Mouse (Mus musculus) small intestine, adult 2 months (tissue): ENCODE measurements around the gene Jph4. TPM values are rescaled to one million over a fixed set of nuclear protein-coding genes. Genes with fewer than 3 reads are reported as not detected.

Source experiments
- H3K27ac ChIP-seq: fragments of 200-500 bp; 2 replicates; pipeline ENCODE4 v1.5.1; 2012; ENCODE audit warnings: low read depth, low read length, control low read depth, inconsistent platforms; ENCODE audit not compliant: insufficient read depth
- H3K27me3 ChIP-seq: fragments of 200-500 bp; 2 replicates; pipeline ENCODE4 v1.6.1; 2012; ENCODE audit warnings: mild to moderate bottlenecking, moderate library complexity, low read length, inconsistent platforms; ENCODE audit not compliant: control insufficient read depth, insufficient read depth
- H3K36me3 ChIP-seq: fragments of 200-500 bp; 2 replicates; pipeline ENCODE4 v1.6.1; 2012; ENCODE audit warnings: mild to moderate bottlenecking, low read length, control low read depth, inconsistent platforms; ENCODE audit not compliant: control insufficient read depth, insufficient read depth
- H3K4me1 ChIP-seq: fragments of 200-500 bp; 2 replicates; pipeline ENCODE4 v1.6.1; 2012; ENCODE audit warnings: low read length, inconsistent platforms, mixed read lengths; ENCODE audit not compliant: control insufficient read depth, insufficient read depth, insufficient read length
- H3K4me3 ChIP-seq: fragments of 200-500 bp; 2 replicates; pipeline ENCODE4 v1.5.1; 2012; ENCODE audit warnings: low read depth, mild to moderate bottlenecking, control low read depth, inconsistent platforms, low read length, moderate library complexity
- CTCF ChIP-seq: fragments of 200-500 bp; IDR thresholded peaks from 2 replicates; pipeline ENCODE4 v1.5.1; 2012; ENCODE audit warnings: low read depth, mild to moderate bottlenecking, control low read depth, inconsistent platforms, low read length, moderate library complexity, mixed read lengths; ENCODE audit not compliant: insufficient replicate concordance, insufficient read length; ENCODE audit errors: extremely low read depth
- POLR2A ChIP-seq: fragments of 200-500 bp; IDR thresholded peaks from 2 replicates; pipeline ENCODE4 v1.6.1; 2012; ENCODE audit warnings: low read depth, mild to moderate bottlenecking, control low read depth, inconsistent platforms, low read length, moderate library complexity
- WGBS: fragments of 180-500 bp; shearing (Covaris S2); methylation state at CpG from one replicate; pipeline ENCODE4 v1.1.7; 2018; 5-methylcytosine and 5-hydroxymethylcytosine counted together
- polyA plus RNA-seq: library from polyadenylated mRNA; depleted of rRNA; stranded (reverse); fragments of >200 nt; gene quantifications from 2 replicates; pipeline ENCODE4 v1.2.3, GENCODE M21; 2012

Gene Jph4
- polyA plus RNA-seq, 1 experiment, result 0.72 TPM

DNA sequence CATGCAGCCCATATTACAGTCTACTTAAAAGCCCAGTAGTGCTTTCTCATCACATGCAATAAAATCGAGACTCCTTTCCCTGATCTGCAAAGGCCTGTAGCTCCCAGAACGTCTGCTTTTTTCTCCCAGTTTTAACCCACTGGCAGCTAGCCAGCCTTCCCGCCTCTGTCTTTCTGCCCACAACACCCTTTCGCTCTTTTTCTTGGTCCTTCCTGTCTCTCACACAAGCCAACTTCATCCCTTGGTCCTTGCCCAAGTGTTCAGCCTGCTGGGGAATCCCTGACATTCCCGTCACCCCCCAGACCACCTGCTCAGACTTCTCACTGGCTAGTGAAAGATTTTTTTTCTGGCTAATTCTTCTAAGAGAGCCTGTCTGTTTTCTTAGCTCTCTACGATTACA, 40.5 kb downstream of the Jph4 start:
- Histone ChIP-seq H3K36me3 (no peaks in the 10 kb centered on the region; the same call in 1 of the 2 replicates), H3K4me1 (peaks cover 3% of the 10 kb centered on the region; the same call in 1 of the 2 replicates), H3K27me3 (no peaks in the 10 kb centered on the region), H3K27ac (no peak overlapping the region), H3K4me3 (no peak overlapping the region)
- TF ChIP-seq CTCF (no peak), POLR2A (no peak)
- WGBS, result 48% methylated on average over 6 of the region's 6 CpGs

DNA sequence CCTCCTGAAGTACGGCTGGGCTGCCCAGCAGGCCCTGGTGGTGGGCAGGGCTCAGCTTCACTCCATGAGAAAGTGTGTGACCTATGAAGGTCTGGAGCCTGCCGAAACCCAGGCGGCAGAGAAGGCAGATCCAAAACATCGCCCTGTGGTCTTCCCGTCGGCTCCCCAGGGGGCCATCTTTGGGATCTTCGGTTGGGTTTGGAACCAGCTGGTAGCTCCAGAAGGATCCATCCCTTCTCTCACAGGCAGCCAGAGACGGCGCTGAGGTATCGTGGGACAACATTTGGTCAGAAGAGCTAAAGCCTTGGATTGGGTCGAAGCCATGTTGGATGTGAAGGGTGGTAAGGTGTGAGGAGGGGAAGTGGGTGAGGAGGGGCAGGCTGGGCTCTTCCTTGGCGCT, 42.3 kb downstream of the Jph4 start:
- TF ChIP-seq CTCF (no peak), POLR2A (no peak)
- Histone ChIP-seq H3K27me3 (no peaks in the 10 kb centered on the region), H3K27ac (no peak overlapping the region), H3K36me3 (no peaks in the 10 kb centered on the region; the same call in 1 of the 2 replicates), H3K4me1 (peaks cover 1% of the 10 kb centered on the region; the same call in 1 of the 2 replicates), H3K4me3 (no peak overlapping the region)
- 94% methylated on average over 12 of the region's 12 CpGs for WGBS

DNA sequence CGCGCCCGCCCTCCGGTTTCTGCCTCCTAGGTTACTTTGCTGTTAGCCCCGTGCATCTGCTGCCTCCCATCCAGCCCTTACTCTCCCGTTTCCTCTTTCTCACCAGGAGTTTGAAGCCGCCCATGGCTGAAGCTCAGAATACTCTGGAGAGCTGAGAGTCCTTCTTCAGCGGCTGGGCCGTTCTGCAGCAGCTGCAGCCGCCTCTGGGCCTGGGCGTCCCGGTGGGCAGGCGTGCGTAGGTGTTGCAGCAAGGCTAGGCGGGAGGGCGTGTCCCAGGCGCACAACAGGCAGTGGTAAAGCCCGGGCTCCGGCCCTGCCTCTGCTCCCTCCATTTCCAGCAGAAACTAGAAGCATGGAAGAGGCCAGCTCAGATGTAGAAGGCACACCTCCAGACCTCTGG, 45.0 kb downstream of the Jph4 start:
- WGBS, result 29% methylated on average over 19 of the region's 19 CpGs
- no peak overlapping the region for H3K4me3 ChIP-seq
- TF ChIP-seq CTCF, result no peak
- TF ChIP-seq POLR2A, result no peak

DNA sequence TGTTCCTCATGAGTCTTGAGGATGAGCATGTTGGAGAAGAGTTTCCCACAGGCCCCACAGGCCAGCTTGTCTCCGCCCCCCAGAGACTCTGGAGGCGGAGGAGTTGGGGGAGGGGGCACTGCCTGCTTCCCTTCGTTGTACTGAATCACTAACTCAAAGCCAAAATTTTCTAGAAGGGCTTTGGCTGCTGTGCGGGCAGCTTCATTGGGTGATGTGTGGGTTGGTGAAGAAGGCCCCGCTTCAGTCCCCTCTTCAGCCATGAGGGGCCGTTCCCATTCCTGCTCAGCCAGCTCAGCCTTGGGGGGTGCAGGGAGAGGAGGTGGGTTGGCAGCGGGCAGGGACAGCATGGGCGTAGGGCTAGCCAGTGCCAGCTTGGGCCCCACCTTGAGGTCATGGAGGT, 50.7 kb downstream of the Jph4 start:
- H3K36me3 ChIP-seq, result peaks cover 7% of the 10 kb centered on the region; the same call in 1 of the 2 replicates
- TF ChIP-seq CTCF, result no peak
- no peak for TF ChIP-seq POLR2A
- WGBS, result 89% methylated on average over 8 of the region's 8 CpGs
- no peak overlapping the region for H3K27ac ChIP-seq
- no peaks in the 10 kb centered on the region for H3K27me3 ChIP-seq
- H3K4me1 ChIP-seq, result no peaks in the 10 kb centered on the region
- no peak overlapping the region for H3K4me3 ChIP-seq

More for the DNA sequence above, 45.0 kb downstream of the Jph4 start:
- Histone ChIP-seq H3K27ac (no peak overlapping the region), H3K27me3 (no peaks in the 10 kb centered on the region), H3K36me3 (peaks cover 3% of the 10 kb centered on the region; the same call in 1 of the 2 replicates), H3K4me1 (no peaks in the 10 kb centered on the region)

DNA sequence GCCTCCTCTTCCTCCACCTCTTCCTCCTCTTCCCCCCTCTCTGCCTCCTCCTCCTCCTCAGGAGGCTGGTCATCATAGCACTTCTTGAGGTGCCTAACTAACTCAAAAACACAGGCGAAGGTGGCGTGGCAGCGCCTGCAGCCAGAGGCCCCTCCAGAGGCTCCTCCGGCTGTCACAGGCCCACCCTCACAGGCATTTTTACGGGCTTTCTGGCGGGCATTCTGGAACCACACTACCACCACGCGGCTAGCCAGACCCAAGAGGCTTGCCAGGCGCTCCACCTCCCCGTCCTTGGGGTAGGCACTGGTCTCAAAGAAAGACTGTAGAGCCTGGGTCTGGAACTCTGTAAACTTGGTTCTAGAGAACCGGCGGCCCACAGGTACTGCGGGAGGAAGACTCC, 51.3 kb downstream of the Jph4 start:
- H3K27me3 ChIP-seq, result no peaks in the 10 kb centered on the region
- 88% methylated on average over 13 of the region's 13 CpGs for WGBS
- H3K36me3 ChIP-seq, result peaks cover 7% of the 10 kb centered on the region; the same call in 1 of the 2 replicates
- TF ChIP-seq POLR2A (no peak), CTCF (no peak)
- no peak overlapping the region for H3K27ac ChIP-seq
- no peaks in the 10 kb centered on the region for H3K4me1 ChIP-seq
- no peak overlapping the region for H3K4me3 ChIP-seq

DNA sequence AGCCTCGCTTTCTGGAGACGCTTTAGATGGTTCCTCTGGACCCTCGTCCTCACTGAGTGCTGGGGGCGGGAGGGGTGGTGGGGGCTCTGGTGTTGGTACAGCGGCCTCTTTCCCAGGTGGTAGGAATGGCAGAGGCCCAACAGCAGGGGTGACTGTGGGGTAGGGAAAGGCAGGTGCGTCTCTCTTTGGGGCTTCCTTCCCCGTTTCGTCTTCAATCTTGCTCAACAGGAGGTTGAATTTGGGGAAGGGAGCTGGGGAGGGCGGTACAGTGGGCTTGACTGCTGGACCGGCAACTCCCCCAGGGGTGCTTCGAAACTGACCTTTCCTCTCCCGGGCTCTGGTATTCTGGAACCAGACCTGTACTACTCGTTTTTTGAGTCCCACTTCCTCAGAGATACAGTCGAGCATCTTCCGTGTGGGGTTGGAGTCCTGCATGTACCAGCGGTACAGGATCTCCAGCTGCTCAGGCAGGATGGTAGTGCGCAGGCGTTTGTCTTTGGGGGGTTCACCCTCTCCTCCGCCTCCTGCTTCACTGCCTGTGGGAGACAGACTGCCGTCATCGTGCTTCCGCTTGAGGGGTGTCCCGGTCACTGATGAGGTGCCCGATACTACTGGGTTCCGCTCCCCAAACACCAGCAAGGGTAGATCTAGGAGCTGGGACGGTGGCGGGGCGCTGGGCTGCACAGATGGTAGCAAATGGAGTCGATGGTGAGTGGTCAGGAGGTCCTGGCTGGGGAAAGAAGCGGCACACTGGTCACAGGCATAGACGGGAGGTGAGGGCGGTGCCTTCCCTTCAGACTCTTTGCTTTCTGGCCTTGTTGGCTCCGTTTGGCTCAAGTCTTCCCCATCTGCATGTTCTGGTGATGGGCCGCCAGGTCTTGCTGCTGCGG, 52.0 kb downstream of the Jph4 start:
- H3K27ac ChIP-seq, result no peak overlapping the region
- no peak overlapping the region for H3K4me3 ChIP-seq
- 82% methylated on average over 35 of the region's 35 CpGs for WGBS
- peaks cover 7% of the 10 kb centered on the region; the same call in 1 of the 2 replicates for H3K36me3 ChIP-seq
- no peaks in the 10 kb centered on the region for H3K27me3 ChIP-seq
- H3K4me1 ChIP-seq, result peaks cover 1% of the 10 kb centered on the region; the same call in 1 of the 2 replicates
- TF ChIP-seq POLR2A (no peak), CTCF (no peak)
